Mouse (Mus musculus) hindbrain, embryonic 11.5 days (tissue): ENCODE data around the gene Tmem50b. TPM values are rescaled to one million over a fixed set of nuclear protein-coding genes. Genes with fewer than 3 reads are reported as not detected.
A peak's percentile ranks its signal among the peaks of the same experiment; 100 is the strongest.

Source experiments
- ATAC-seq: fragments of 200-750 bp; cut with Nextera tagmentation; 2 replicates; pipeline ENCODE4 v1.8.0; 2017; ENCODE audit warnings: mild to moderate bottlenecking, moderate TSS enrichment, moderate library complexity; ENCODE audit not compliant: low FRiP score
- DNase-seq: peaks from one replicate; pipeline ENCODE4 v3.0.0-alpha.2; 2015; ENCODE audit warnings: low spot score
- H3K27ac ChIP-seq: fragments of 300-500 bp; sonication (generic); 2 replicates; pipeline ENCODE4 v1.5.1; 2014; ENCODE audit warnings: mild to moderate bottlenecking, low read depth, low read length
- H3K27me3 ChIP-seq: fragments of 300-500 bp; sonication (generic); 2 replicates; pipeline ENCODE4 v1.6.1; 2014; ENCODE audit warnings: mild to moderate bottlenecking, low read length, moderate library complexity, mixed read lengths; ENCODE audit not compliant: control insufficient read depth, insufficient read depth
- H3K36me3 ChIP-seq: fragments of 300-500 bp; sonication (generic); 2 replicates; pipeline ENCODE4 v1.6.1; 2014; ENCODE audit warnings: mild to moderate bottlenecking, low read length, moderate library complexity, mixed read lengths; ENCODE audit not compliant: control insufficient read depth, insufficient read depth
- H3K4me1 ChIP-seq: fragments of 300-500 bp; sonication (generic); replicated peaks from 2 replicates; pipeline ENCODE4 v1.6.1; 2014; ENCODE audit warnings: low read length, mixed read lengths; ENCODE audit not compliant: control insufficient read depth, insufficient read depth
- H3K4me2 ChIP-seq: fragments of 300-500 bp; sonication (generic); replicated peaks from 2 replicates; pipeline ENCODE4 v1.6.1; 2014; ENCODE audit warnings: mild to moderate bottlenecking, low read depth, low read length
- H3K4me3 ChIP-seq: fragments of 300-500 bp; sonication (generic); 2 replicates; pipeline ENCODE4 v1.5.1; 2014; ENCODE audit warnings: low read depth, low read length
- H3K9ac ChIP-seq: fragments of 300-500 bp; sonication (generic); 2 replicates; pipeline ENCODE4 v1.6.1; 2014; ENCODE audit warnings: low read depth, low read length
- H3K9me3 ChIP-seq: fragments of 300-500 bp; sonication (generic); 2 replicates; pipeline ENCODE4 v1.6.1; 2016; ENCODE audit warnings: low read length; ENCODE audit not compliant: control insufficient read depth
- WGBS: fragments of 180-500 bp; shearing (Covaris S2); extraction: QIAGEN DNeasy Blood & Tissue Kit; methylation state at CpG from one replicate; pipeline ENCODE4 v1.1.7; 2014; 5-methylcytosine and 5-hydroxymethylcytosine counted together
- polyA plus RNA-seq: library from polyadenylated mRNA; unstranded; fragments of >200 nt; fragmentation: Nextera tagmentation; extraction: Ambion mirVana; gene quantifications from 2 replicates; pipeline ENCODE4 v1.2.1, GENCODE M21; 2014

Tmem50b gene
- polyA plus RNA-seq, 1 experiment from 2014 or later = 55.9 TPM

- 19% methylated on average over 14 of the region's 14 CpGs for WGBS
- peak; percentile 51; the same call in 1 of the 2 replicates for ATAC-seq
- DNase-seq = no peak
- Histone ChIP-seq H3K9ac (peak overlapping the region; percentile 89), H3K4me3 (peak overlapping the region; percentile 73), H3K36me3 (no peaks in the 10 kb centered on the region), H3K27ac (no peak overlapping the region), H3K9me3 (no peaks in the 10 kb centered on the region), H3K27me3 (no peaks in the 10 kb centered on the region), H3K4me1 (no peaks in the 10 kb centered on the region; the same call in 1 of the 2 replicates), H3K4me2 (peak overlapping the region; percentile 89)
These were observed 51.2 kb downstream of the Tmem50b start for GRCm38 (mm10) chr16:91546391-91546835.

GRCm38 (mm10) chr16:91545597-91546281, 51.9 kb downstream of the Tmem50b start:
- DNase-seq (no peak), ATAC-seq (no peak)
- Histone ChIP-seq H3K4me2 (no peak overlapping the region), H3K4me3 (no peak overlapping the region), H3K4me1 (no peaks in the 10 kb centered on the region; the same call in 1 of the 2 replicates), H3K9ac (no peak overlapping the region), H3K36me3 (no peaks in the 10 kb centered on the region), H3K27ac (no peak overlapping the region), H3K9me3 (no peaks in the 10 kb centered on the region), H3K27me3 (no peaks in the 10 kb centered on the region)
- 72% methylated on average over 10 of the region's 10 CpGs for WGBS

GRCm38 (mm10) chr16:91543619-91544018, 54.0 kb downstream of the Tmem50b start:
- Histone ChIP-seq H3K4me3 (no peak overlapping the region), H3K27ac (no peak overlapping the region), H3K4me2 (no peak overlapping the region), H3K36me3 (no peaks in the 10 kb centered on the region), H3K4me1 (no peaks in the 10 kb centered on the region; the same call in 1 of the 2 replicates), H3K27me3 (no peaks in the 10 kb centered on the region), H3K9ac (no peak overlapping the region), H3K9me3 (no peaks in the 10 kb centered on the region)
- 97% methylated on average over 1 of the region's 1 CpGs for WGBS
- ATAC-seq (no peak), DNase-seq (no peak)

- Histone ChIP-seq H3K27ac (no peak overlapping the region), H3K36me3 (no peaks in the 10 kb centered on the region), H3K4me1 (no peaks in the 10 kb centered on the region), H3K9ac (no peak overlapping the region), H3K9me3 (no peaks in the 10 kb centered on the region), H3K4me2 (no peak overlapping the region), H3K27me3 (no peaks in the 10 kb centered on the region), H3K4me3 (no peak overlapping the region)
- no peak for ATAC-seq
- 44% methylated on average over 10 of the region's 10 CpGs for WGBS
- no peak for DNase-seq
These were observed 56.0 kb downstream of the Tmem50b start for GRCm38 (mm10) chr16:91541573-91542081.

- no peaks in the 10 kb centered on the region for H3K4me1 ChIP-seq
- no peak for DNase-seq
- no peaks in the 10 kb centered on the region for H3K36me3 ChIP-seq
- no peak overlapping the region for H3K9ac ChIP-seq
- no peaks in the 10 kb centered on the region for H3K27me3 ChIP-seq
- WGBS = 68% methylated on average over 9 of the region's 9 CpGs
- H3K4me2 ChIP-seq = no peak overlapping the region
- H3K4me3 ChIP-seq = no peak overlapping the region
- H3K9me3 ChIP-seq = no peaks in the 10 kb centered on the region
- ATAC-seq = no peak
- H3K27ac ChIP-seq = no peak overlapping the region
These were observed 59.1 kb downstream of the Tmem50b start for GRCm38 (mm10) chr16:91538513-91538912.

GRCm38 (mm10) chr16:91538051-91538450, 59.5 kb downstream of the Tmem50b start:
- no peak overlapping the region for H3K27ac ChIP-seq
- H3K4me1 ChIP-seq = no peaks in the 10 kb centered on the region
- no peak overlapping the region for H3K4me3 ChIP-seq
- H3K36me3 ChIP-seq = no peaks in the 10 kb centered on the region
- DNase-seq (no peak), ATAC-seq (no peak)
- WGBS = 75% methylated on average over 6 of the region's 6 CpGs
- H3K4me2 ChIP-seq = no peak overlapping the region
- no peaks in the 10 kb centered on the region for H3K9me3 ChIP-seq
- H3K9ac ChIP-seq = no peak overlapping the region
- H3K27me3 ChIP-seq = no peaks in the 10 kb centered on the region

GRCm38 (mm10) chr16:91537065-91537464, 60.5 kb downstream of the Tmem50b start:
- WGBS = 89% methylated on average over 3 of the region's 3 CpGs
- Histone ChIP-seq H3K4me1 (no peaks in the 10 kb centered on the region), H3K27ac (no peak overlapping the region), H3K4me2 (no peak overlapping the region), H3K27me3 (no peaks in the 10 kb centered on the region), H3K9ac (no peak overlapping the region), H3K4me3 (no peak overlapping the region), H3K36me3 (no peaks in the 10 kb centered on the region), H3K9me3 (no peaks in the 10 kb centered on the region)
- no peak for ATAC-seq
- no peak for DNase-seq

GRCm38 (mm10) chr16:91536372-91536771, 61.2 kb downstream of the Tmem50b start:
- no peaks in the 10 kb centered on the region for H3K27me3 ChIP-seq
- no peak overlapping the region for H3K4me3 ChIP-seq
- no peaks in the 10 kb centered on the region for H3K4me1 ChIP-seq
- ATAC-seq (no peak), DNase-seq (no peak)
- no peaks in the 10 kb centered on the region for H3K36me3 ChIP-seq
- no peak overlapping the region for H3K27ac ChIP-seq
- H3K9ac ChIP-seq = no peak overlapping the region
- no peak overlapping the region for H3K4me2 ChIP-seq
- H3K9me3 ChIP-seq = no peaks in the 10 kb centered on the region
- WGBS = 92% methylated on average over 6 of the region's 6 CpGs

- H3K4me3 ChIP-seq = no peak overlapping the region
- no peak for DNase-seq
- no peak overlapping the region for H3K27ac ChIP-seq
- H3K36me3 ChIP-seq = no peaks in the 10 kb centered on the region
- no peak overlapping the region for H3K9ac ChIP-seq
- no peaks in the 10 kb centered on the region for H3K4me1 ChIP-seq
- 84% methylated on average over 6 of the region's 6 CpGs for WGBS
- no peaks in the 10 kb centered on the region for H3K27me3 ChIP-seq
- no peaks in the 10 kb centered on the region for H3K9me3 ChIP-seq
- no peak overlapping the region for H3K4me2 ChIP-seq
- no peak for ATAC-seq
These were observed 62.7 kb downstream of the Tmem50b start for GRCm38 (mm10) chr16:91534888-91535287.
